Mouse (Mus musculus): ENCODE results near the gene Casc3.

- TF ChIP-seq POLR2AphosphoS2 (IDR thresholded peaks at IDR 0.05; ENCODE audit: insufficient read length, low read depth), result no peak
- TF ChIP-seq E2F4 (IDR thresholded peaks at IDR 0.05; ENCODE audit: insufficient read depth), result no peak
- no peak for TF ChIP-seq USF1 (IDR thresholded peaks at IDR 0.05; ENCODE audit: low read depth)
- TF ChIP-seq MAX (IDR thresholded peaks at IDR 0.05; ENCODE audit: low read depth), result no peak
- no peak for TF ChIP-seq POLR2A (IDR thresholded peaks at IDR 0.05; ENCODE audit: insufficient read length, low read depth)
- no peak for TF ChIP-seq CEBPB (IDR thresholded peaks at IDR 0.05; ENCODE audit: insufficient read depth, poor library complexity, severe bottlenecking)
Observed at GRCm38 (mm10) chr11:98755726-98756380, 48.9 kb upstream of the Casc3 start.
